Mouse (Mus musculus) retina, postnatal 7 days (tissue): ENCODE measurements around the gene Olfr1188.
"Not testable (repeated sequence)": the region's sequence is repeated elsewhere in the genome, so short reads cannot be mapped to it uniquely, and the experiment has no call there.

ENCODE experiments used
- DNase-seq: peaks from one replicate; pipeline ENCODE4 v3.0.0-alpha.2; 2012; ENCODE audit warnings: low read depth, low spot score

Olfr1188 gene

GRCm38 (mm10) chr2:88556635-88557034 is at the start of gene Olfr1188:
Olfr1188 (plus strand) TSS chr2:88556935.
- no peak for DNase-seq

GRCm38 (mm10) chr2:88518251-88518650 is 38.5 kb upstream of the Olfr1188 start, which contains the start of gene Olfr1186:
Olfr1186 (plus strand) TSS chr2:88518551.
- no peak for DNase-seq

- no peak for DNase-seq
These were observed 31.0 kb upstream of the Olfr1188 start for GRCm38 (mm10) chr2:88525720-88526119.

- DNase-seq, result not testable (repeated sequence)
These were observed 16.0 kb downstream of the Olfr1188 start for GRCm38 (mm10) chr2:88572696-88573095.

- no peak for DNase-seq
These were observed 29.4 kb downstream of the Olfr1188 start, which contains the start of gene Olfr1189 for GRCm38 (mm10) chr2:88586154-88586553. Olfr1189 (plus strand) TSS chr2:88586454.
